Mouse (Mus musculus): ENCODE results near the gene Myl10.
"Not testable (repeated sequence)": the region's sequence is repeated elsewhere in the genome, so short reads cannot be mapped to it uniquely, and the experiment has no call there.

Myl10 gene

DNA sequence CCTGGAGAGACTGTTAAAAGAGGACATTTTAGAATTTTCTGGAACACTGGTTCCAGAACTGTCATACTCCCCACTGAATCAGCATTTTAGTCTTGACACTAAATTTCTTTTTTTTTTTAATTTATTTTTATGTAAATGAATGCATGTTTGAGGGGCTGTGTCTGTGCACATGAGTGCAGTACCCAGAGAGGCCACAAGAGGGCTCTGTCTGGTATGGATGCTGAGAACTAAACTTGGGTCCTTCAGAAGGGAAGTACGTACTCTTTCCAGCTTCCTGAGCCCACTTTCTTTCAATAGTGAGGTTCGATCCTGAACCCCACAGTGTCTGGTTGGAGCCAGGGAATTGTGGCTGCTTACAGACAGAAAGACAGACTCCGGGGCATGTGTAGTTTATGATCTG lies 12.6 kb downstream of the Myl10 start:
- no peak for DNase-seq (ENCODE audit: low spot score in 2 of 2)

DNA sequence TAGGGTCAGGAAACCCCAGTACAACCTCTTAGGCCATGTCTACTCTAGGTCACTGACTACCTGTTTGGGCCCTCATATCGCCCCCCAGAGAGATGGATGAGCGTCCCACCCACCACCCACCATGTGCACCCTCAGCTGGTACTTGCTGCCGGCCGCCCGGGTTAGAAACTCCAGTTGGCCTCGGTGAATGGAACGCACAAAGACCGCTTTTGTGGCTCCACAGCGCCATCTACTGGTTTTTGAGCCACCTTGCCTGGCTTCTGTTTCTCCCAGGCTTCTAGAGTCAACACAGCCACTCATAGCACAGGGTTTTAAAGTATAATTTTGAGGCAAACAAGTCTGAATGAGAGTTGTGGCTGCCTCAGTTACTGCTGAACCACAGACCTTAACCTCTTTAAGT lies 13.9 kb downstream of the Myl10 start:
- DNase-seq (ENCODE audit: low spot score in 2 of 2) = peak; percentile 54 to 62

DNA sequence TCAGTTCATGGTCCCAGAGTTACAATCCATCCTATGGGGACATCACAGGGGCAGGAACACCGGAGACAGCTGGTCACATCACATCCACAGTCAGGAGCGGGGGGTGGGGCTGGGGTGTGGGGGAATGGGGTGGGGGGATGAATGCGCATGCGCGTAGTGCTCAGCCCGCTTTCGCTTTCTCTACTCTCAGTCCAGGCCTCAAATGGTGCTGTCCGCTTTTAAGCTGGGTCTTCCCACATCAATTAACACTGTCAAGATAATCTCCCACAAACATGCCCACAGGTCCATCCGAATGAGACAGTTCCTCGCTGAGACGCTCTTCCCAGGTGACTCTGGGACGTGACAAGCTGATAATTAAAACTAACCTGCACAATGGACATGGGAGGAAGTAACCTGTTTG lies 15.2 kb downstream of the Myl10 start:
- no peak for DNase-seq (ENCODE audit: low spot score in 2 of 2)

DNA sequence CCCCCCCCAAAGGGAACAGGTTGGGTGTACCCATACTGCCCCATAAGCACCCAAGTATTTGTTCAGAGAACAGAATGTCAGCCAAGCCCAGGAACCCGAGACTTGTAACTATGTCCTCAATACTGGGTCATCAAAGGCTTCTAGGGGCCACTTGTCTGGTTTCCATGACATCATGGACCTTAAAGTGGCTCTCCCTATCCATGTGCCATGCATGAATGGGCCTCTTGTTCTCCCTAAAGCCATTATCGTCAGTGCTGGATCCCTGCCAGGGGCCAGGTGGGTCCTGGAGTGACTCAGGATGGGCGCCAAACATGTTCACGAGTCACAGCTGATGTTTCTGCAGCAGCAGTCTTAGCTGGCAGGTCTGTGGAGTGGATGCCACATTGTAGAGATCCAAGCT lies 17.8 kb downstream of the Myl10 start:
- no peak for DNase-seq (ENCODE audit: low spot score in 2 of 2)

DNA sequence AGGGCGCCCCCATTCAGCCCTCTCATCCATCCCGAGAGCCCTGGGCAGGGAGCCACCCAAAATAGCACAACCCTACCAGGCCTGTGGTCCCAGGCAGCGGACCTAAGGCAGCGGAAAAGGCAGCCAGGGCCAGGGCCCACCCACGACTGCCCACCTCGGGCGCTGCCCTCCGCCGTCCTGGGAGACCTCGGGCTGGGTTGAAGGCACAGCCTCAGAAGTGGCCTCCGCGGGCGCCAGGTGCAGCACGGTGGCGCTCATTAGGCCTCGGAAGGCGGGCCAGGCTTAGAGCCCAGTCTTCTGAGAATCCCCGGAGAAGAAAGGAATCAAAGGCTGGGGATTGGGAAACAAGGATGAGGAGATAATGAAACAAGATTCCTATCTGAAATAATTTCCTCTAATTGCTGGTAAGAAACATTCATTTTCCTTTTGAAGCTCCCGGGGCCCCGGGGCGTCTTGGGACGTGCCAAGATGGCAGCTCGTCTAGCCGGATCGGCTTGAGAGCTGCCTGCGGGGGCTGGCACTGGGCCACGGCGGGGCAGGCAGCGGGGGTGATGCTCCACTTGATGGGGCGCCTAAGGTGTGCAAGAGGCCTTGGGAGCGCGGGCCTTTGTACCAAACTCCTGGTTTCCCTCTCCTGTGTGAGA lies 21.4 kb downstream of the Myl10 start:
- DNase-seq (ENCODE audit: low spot score in 2 of 2) = no peak

DNA sequence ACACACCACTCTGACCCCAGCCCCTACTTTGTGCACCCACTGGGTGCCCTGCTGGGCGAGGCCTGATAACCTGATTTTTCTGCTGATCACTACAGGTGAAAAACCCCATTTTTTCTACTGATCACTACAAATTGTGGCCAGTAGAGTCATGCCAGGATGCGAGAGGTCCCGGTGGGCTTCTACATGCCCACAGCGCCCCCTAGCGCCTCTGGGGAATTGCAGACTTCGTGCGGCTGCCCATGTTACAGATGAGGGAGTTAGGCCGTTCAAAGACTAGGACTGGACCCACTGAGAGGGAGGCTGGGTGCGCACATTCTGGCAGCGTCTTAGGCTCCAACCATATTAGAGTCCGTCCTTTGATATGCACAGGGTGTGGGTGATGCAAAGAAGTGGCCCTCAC lies 21.9 kb downstream of the Myl10 start:
- DNase-seq (ENCODE audit: low spot score in 2 of 2) = peak; percentile 11 to 24

DNA sequence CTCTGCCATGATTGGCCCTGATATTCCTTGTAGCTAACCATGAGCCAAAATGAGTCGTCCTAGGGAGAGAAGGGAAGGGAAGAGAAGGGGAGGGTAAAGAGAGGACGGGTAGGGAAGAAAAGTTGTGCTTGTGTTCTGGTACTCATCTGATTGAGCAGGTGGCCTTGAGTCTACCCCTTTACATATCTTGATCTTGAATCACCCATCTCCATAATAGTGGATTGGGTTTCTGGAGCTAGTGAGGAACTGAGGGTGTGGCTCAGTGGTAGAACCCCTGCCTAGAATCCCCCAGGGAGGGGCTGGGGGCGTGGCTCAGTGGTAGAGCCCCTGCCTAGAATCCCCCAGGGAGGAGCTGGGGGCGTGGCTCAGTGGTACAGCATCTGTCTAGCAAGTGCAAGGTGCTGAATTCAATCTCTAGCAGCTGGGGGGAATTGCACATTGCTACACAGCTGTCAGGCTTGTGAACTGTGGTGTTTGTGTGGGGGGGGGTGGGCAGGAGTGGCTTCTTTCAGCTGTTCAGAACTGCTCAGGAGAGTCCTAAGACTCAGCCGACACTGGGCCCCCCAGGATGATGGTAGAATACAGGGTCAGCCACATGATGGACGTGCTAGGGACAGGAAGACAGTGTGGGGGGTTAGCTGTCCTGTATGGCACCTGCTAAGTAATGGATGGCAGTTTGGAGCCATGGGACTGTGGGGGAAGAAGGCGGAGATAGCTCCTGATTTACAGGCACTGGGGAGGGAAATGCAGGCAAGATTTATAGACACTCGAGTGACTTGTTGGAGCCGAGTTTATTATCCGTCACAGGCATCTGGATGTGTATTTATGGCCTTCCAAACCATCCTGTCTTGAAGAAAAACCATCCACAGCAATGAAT lies 24.0 kb downstream of the Myl10 start:
- DNase-seq (ENCODE audit: low spot score in 2 of 2) = no peak

DNA sequence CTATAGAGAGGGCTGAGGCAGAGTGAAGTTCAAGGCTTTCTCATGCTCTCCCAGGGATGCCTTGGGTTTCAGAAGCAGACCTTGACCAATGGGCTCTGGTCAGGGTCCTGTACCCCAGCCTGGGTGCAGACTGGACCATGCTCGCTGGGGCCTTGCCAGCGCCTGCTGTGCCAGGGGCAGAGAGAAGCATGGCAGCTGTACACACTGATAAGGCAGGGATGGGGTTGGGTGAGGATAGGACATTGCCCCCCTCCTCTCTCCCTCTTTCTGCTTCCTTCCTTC lies 24.6 kb downstream of the Myl10 start:
- no peak for DNase-seq (ENCODE audit: low spot score in 2 of 2)

DNA sequence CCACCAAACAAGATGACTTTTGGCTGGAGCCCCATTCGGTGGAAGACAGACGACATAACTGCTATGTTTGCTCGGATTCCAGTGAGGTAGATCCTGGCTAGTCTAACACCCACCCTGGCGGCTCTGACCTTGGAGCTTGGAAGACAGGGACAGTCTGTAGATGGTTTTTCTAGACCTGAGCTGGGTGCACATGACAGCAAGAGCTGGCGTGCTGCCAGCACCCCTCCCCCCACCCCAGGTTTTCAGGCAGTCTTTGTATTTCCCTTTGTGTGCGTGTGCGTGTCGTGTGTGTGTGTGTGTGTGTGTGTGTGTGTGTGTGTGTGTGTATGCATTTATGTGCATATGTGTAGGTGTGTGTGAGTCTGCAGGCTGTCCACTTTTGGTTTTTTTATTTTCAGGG lies 25.7 kb downstream of the Myl10 start:
- DNase-seq (ENCODE audit: low spot score in 2 of 2) = no peak

DNA sequence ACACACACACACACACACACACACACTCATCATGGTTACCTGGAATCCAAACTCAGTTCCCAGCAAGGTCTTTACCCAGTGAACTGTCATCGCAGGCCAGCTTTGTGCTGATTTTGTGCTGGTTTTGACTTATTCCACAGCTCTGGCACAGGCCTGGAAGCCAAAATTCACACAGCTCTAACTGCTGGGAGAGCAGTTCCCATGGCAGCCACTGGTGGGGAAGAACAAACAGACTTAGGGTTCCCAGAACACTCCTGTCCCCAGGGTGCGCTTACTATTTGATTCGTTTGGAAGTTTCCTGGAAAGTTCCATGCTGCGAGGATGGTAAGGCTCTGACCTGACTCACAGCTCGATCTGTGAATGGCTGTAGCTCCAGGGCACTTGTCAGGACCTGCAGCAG lies 28.6 kb downstream of the Myl10 start:
- no peak for DNase-seq (ENCODE audit: low spot score in 2 of 2)

DNA sequence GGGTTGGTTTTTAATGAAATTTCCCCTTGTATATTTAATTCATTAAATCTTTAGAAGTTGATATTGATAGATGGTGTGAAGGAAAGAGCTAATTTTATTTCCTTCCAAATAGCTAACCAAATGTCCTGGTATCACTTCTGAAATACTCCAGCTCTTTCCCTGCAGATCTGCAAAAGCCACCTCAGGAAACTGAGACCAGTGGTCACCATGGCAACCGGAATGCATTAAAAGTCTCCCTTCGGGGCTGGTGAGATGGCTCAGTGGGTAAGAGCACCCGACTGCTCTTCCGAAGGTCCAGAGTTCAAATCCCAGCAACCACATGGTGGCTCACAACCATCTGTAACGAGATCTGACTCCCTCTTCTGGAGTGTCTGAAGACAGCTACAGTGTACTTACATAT lies 33.3 kb downstream of the Myl10 start:
- DNase-seq (ENCODE audit: low spot score in 2 of 2) = not testable (repeated sequence)

DNA sequence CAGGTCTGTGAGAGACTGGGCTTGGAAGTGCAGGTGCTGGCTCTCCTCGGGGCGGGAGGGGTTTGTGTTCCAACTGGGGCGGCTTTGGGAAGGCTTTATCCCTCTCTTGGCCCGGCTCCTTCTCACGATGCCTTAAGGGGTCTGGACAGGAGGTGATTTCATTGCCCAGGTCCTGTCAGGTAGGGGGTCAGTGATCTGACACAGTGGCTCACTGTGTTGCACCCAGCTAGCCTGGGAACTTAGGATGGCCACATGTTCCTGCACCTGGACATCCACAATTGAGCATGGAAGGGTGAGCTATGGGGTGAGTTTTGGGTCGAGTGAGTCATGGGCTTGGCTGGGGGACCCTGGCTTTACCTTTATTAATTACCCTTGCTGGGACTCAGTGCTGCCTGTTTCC lies 46.0 kb downstream of the Myl10 start:
- no peak for DNase-seq (ENCODE audit: low spot score in 2 of 2)

DNA sequence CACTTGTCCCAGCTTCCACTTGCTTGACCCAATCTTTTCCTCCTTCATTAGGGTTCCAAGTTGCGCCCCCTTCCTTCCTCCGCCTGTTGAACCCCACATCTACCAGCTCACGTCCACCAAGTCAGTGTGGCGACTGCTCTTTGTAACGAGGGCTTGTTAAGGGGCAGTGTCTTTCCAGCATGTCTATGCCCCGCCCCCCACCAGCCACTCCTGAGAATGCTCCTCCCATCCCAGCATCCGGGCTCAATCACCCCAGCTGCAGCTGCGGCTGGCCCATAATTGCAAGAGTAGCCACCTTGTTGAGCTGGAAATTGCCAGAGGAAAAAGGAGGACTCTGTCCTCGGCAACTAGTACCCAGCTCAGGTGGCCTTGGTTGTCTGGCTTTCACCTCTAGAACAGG lies 53.6 kb downstream of the Myl10 start:
- no peak for DNase-seq (ENCODE audit: low spot score in 2 of 2)

Data from spleen, postnatal 36 days (tissue).